Mouse (Mus musculus) lung, embryonic 14.5 days (tissue): ENCODE data around the gene Ntng2. TPM values are rescaled to one million over a fixed set of nuclear protein-coding genes. Genes with fewer than 3 reads are reported as not detected.

Experiments
- ATAC-seq: fragments of 200-750 bp; cut with Nextera tagmentation; 2 replicates; pipeline ENCODE4 v1.8.0; 2017; ENCODE audit warnings: mild to moderate bottlenecking, moderate TSS enrichment, moderate library complexity; ENCODE audit not compliant: insufficient read depth
- DNase-seq: peaks from one replicate; pipeline ENCODE4 v3.0.0-alpha.2; 2015
- H3K27ac ChIP-seq: fragments of 300-500 bp; sonication (generic); 2 replicates; pipeline ENCODE4 v1.5.1; 2014; ENCODE audit warnings: low read depth, mild to moderate bottlenecking, moderate library complexity
- H3K27me3 ChIP-seq: fragments of 300-500 bp; sonication (generic); 2 replicates; pipeline ENCODE4 v1.6.1; 2014; ENCODE audit warnings: low read length, control low read depth; ENCODE audit not compliant: insufficient read depth
- H3K36me3 ChIP-seq: fragments of 300-500 bp; sonication (generic); 2 replicates; pipeline ENCODE4 v1.6.1; 2014; ENCODE audit warnings: control low read depth; ENCODE audit not compliant: insufficient read depth
- H3K4me1 ChIP-seq: fragments of 300-500 bp; sonication (generic); 2 replicates; pipeline ENCODE4 v1.6.1; 2014; ENCODE audit warnings: antibody characterized with exemption, control low read depth; ENCODE audit not compliant: insufficient read depth
- H3K4me2 ChIP-seq: fragments of 300-500 bp; sonication (generic); 2 replicates; pipeline ENCODE4 v1.6.1; 2014; ENCODE audit warnings: mild to moderate bottlenecking
- H3K4me3 ChIP-seq: fragments of 300-500 bp; sonication (generic); 2 replicates; pipeline ENCODE4 v1.5.1; 2014; ENCODE audit warnings: low read depth, low read length
- H3K9ac ChIP-seq: fragments of 300-500 bp; sonication (generic); 2 replicates; pipeline ENCODE4 v1.6.1; 2014
- H3K9me3 ChIP-seq: fragments of 300-500 bp; sonication (generic); 2 replicates; pipeline ENCODE4 v1.6.1; 2016; ENCODE audit warnings: low read depth, low read length, control low read depth
- CTCF ChIP-seq: IDR thresholded peaks from 2 replicates; pipeline ENCODE4 v1.5.1; 2016; ENCODE audit warnings: antibody characterized with exemption, low read depth
- WGBS: fragments of 180-500 bp; shearing (Covaris S2); extraction: QIAGEN DNeasy Blood & Tissue Kit; methylation state at CpG from one replicate; pipeline ENCODE4 v1.1.7; 2014; 5-methylcytosine and 5-hydroxymethylcytosine counted together
- polyA plus RNA-seq: library from polyadenylated mRNA; unstranded; fragments of >200 nt; fragmentation: Nextera tagmentation; extraction: Ambion mirVana; gene quantifications from 2 replicates; pipeline ENCODE4 v1.2.1, GENCODE M21; 2014

Gene Ntng2
- polyA plus RNA-seq, 1 experiment from 2014 or later = 0.99 TPM

DNA sequence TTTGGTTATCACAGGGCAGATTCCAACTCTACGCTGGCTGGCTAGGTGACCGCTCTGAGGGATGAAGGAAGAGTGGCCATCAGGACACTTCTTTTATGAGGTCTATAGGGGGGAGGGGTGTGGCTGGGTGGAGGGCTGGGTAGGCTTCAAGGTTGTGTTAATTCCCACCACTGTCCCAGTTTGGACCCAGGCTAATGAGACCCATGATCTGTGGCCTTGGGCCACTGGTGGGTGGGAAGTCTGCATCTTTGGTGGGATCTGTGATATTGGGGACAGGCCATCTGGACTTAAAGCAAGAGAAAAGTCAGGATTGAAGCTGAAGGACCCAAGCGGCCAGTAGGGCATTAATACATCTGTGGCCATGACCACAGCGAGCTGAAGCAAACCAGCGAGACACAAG lies 34.0 kb downstream of the Ntng2 start:
- ATAC-seq = no peak
- WGBS = 94% methylated on average over 5 of the region's 5 CpGs

DNA sequence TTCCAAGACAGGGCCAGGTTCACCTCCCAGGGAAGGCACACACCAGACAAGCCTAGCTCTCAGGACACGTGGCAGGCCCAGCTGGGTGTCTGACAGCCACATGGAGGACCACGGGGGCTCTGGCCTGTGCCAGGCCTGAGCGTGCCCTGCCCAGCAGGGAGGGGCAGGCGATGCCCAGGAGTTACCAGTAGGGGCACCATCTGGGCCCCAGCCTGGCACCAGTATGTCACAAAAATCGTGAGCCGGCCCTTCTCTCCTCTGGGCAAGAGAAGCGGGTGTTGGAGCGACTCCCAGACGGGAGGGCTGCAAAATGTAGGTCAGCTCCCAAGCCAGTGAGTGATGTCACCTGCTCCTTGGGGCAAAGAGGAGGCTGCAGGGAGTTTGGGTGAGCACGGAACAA lies 34.9 kb downstream of the Ntng2 start:
- no peak overlapping the region for H3K4me3 ChIP-seq
- TF ChIP-seq CTCF = peak; percentile 17; the same call in 1 of the 2 replicates
- H3K27ac ChIP-seq = no peak overlapping the region
- H3K36me3 ChIP-seq = no peaks in the 10 kb centered on the region
- 62% methylated on average over 10 of the region's 10 CpGs for WGBS
- no peak overlapping the region for H3K9ac ChIP-seq
- no peak overlapping the region for H3K4me2 ChIP-seq
- H3K4me1 ChIP-seq = no peaks in the 10 kb centered on the region
- no peaks in the 10 kb centered on the region for H3K9me3 ChIP-seq
- no peak for DNase-seq
- no peaks in the 10 kb centered on the region for H3K27me3 ChIP-seq
- ATAC-seq = no peak

More for the DNA sequence above, 34.0 kb downstream of the Ntng2 start:
- H3K9ac ChIP-seq = no peak overlapping the region
- no peaks in the 10 kb centered on the region for H3K36me3 ChIP-seq
- no peaks in the 10 kb centered on the region for H3K9me3 ChIP-seq
- H3K4me1 ChIP-seq = no peaks in the 10 kb centered on the region
- no peak overlapping the region for H3K27ac ChIP-seq
- no peak for DNase-seq
- no peak for TF ChIP-seq CTCF
- no peaks in the 10 kb centered on the region for H3K27me3 ChIP-seq
- no peak overlapping the region for H3K4me3 ChIP-seq
- H3K4me2 ChIP-seq = no peak overlapping the region

DNA sequence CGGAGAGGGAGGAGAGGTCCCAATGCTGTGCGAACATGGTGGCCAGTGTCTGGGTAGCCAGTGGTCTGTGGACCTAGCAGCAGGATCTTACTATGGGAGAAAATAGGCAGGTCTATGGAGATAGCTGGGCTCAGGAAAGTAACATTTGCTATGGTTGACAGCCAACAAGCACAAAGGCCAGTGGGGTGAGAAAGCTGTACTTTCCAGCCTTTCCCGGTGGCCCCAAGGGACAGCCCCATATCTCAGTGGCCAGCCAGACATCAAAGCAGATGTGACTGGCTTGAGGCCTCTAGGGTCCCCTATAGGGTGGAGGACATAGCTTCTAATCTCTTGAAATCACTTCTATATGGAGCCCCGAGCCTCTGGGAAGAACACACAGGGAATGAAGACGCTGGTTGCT lies 35.8 kb downstream of the Ntng2 start:
- Histone ChIP-seq H3K4me1 (no peaks in the 10 kb centered on the region), H3K27me3 (no peaks in the 10 kb centered on the region), H3K9me3 (no peaks in the 10 kb centered on the region), H3K27ac (no peak overlapping the region), H3K4me3 (no peak overlapping the region), H3K9ac (no peak overlapping the region), H3K4me2 (no peak overlapping the region), H3K36me3 (no peaks in the 10 kb centered on the region)
- no peak for DNase-seq
- no peak for TF ChIP-seq CTCF
- WGBS = 83% methylated on average over 5 of the region's 5 CpGs
- ATAC-seq = no peak

DNA sequence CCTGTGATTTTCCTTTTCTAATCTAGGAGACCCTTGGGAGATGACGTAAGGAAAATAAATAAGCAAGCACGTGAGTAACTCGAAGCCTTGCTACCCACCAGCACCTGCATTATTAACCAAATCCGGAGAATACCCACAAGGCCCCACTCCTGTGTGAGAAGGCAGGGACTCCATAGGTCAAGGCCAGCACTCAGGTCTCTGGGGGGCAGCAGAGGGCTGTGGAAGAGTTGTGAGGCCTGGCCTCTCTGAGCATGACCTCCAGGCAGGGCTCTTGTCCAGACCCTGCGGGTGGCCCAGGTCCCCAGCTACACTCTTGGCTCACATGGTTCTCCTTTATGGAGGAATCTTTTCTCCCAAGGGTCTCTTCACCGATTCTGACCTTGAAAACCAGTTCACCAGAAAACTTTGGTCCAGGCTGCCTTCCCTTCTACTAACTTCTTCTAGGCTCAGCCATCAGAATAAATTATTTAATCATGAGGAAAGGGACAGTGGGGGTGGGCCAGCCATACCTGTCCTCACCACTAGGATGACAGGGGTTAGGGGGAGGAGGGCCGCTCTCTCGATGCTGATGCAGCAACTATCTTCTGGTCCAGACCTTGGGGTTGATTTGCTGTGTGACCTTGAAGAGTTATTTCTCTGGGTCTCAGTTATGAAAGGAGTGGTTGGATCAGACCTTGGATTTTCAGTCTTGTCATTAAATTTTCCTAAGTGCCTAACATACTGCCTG lies 36.4 kb downstream of the Ntng2 start:
- no peaks in the 10 kb centered on the region for H3K36me3 ChIP-seq
- no peak overlapping the region for H3K4me2 ChIP-seq
- DNase-seq (peak; percentile 40), ATAC-seq (no peak)
- no peak overlapping the region for H3K9ac ChIP-seq
- 42% methylated on average over 8 of the region's 8 CpGs for WGBS
- H3K4me3 ChIP-seq = no peak overlapping the region
- peak; percentile 36 for TF ChIP-seq CTCF
- no peaks in the 10 kb centered on the region for H3K4me1 ChIP-seq
- H3K27me3 ChIP-seq = no peaks in the 10 kb centered on the region
- H3K27ac ChIP-seq = no peak overlapping the region
- H3K9me3 ChIP-seq = no peaks in the 10 kb centered on the region

DNA sequence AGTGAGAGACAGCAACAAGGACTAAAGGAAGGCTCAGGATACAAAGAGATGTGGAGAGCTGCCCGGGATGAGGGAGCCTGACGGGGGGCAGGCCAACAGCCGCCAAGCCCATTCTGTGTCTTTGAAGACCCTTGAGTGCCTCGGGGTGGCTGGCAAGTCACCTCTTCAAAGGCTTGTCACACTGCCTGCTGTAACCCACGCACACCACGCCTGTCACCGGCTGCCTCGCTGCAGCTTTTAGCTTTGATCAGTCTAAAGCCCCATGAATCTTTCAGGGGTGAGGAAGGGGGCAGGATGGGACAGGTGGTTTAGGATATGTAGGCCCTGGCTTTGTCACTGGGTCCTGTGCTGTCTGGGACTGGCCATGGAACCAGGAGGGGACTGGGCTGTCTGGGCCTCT lies 46.6 kb downstream of the Ntng2 start:
- DNase-seq (no peak), ATAC-seq (no peak)
- H3K9me3 ChIP-seq = no peaks in the 10 kb centered on the region
- H3K9ac ChIP-seq = no peak overlapping the region
- no peaks in the 10 kb centered on the region for H3K4me1 ChIP-seq
- 19% methylated on average over 8 of the region's 8 CpGs for WGBS
- no peak overlapping the region for H3K4me2 ChIP-seq
- H3K27me3 ChIP-seq = no peaks in the 10 kb centered on the region
- no peaks in the 10 kb centered on the region for H3K36me3 ChIP-seq
- H3K27ac ChIP-seq = no peak overlapping the region
- H3K4me3 ChIP-seq = no peak overlapping the region
- no peak for TF ChIP-seq CTCF

DNA sequence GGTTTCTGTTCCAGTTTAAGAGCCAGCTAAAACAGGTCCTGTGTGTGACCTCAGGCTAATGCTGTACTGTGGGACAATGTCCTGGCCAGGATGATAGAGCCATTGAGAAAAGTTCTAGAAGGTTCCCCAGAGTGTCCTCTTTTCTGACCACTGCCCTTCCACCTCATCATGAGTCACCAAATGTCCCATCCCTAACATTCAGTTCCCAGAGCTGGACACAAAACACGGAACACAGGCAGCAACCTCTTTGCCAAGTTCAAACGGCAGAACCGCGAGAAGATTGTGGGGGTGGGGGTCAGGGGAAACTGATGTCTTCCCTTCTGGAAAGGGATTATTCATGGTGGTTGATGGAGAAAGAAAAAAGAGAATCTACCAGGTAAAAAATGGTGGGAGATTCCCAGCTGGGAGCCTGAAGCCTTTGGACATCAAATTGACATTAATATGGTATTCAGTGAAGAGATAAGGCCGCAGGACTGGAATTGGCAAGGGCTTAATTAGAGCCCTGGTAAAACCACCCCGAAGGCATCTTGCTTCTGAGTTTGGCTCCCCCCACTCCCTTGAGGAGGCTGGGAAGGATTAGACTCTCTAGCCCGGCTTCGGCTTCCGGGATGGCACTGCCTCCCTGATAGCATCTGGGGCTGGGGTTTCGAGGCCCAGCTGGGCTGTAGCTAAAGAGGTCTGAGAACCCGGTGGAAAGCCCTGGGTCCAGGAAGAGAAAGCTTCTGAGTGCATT lies 51.4 kb downstream of the Ntng2 start:
- DNase-seq (no peak), ATAC-seq (no peak)
- Histone ChIP-seq H3K4me1 (no peaks in the 10 kb centered on the region), H3K27me3 (peaks cover 6% of the 10 kb centered on the region; the same call in 1 of the 2 replicates), H3K4me2 (no peak overlapping the region), H3K9me3 (no peaks in the 10 kb centered on the region), H3K9ac (no peak overlapping the region), H3K36me3 (no peaks in the 10 kb centered on the region), H3K27ac (no peak overlapping the region), H3K4me3 (no peak overlapping the region)
- 58% methylated on average over 11 of the region's 11 CpGs for WGBS
- no peak for TF ChIP-seq CTCF

DNA sequence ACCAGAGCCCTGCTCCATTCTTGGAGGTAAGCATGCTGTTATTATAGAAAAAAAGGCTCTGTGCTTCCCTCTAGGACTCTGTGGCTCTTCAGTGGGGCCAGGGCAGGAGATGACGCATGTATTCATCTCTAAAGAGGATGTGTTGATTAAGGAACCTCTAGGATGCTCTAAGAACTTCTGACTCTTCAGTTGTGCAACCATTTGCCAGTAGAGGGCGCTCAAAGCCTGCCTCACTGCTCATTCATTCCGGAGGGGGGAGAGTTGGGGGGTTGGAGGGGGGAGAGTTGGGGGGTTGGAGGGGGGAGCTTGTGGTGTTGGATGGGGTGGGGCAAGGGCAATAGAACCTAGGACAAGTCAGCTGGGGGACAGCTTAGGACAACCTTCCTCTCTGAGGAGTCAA lies 52.9 kb downstream of the Ntng2 start:
- no peak overlapping the region for H3K27ac ChIP-seq
- peak; percentile 69 for TF ChIP-seq CTCF
- DNase-seq = peak; percentile 72
- H3K4me2 ChIP-seq = no peak overlapping the region
- no peaks in the 10 kb centered on the region for H3K4me1 ChIP-seq
- H3K9me3 ChIP-seq = no peaks in the 10 kb centered on the region
- H3K27me3 ChIP-seq = peaks cover 18% of the 10 kb centered on the region
- no peak overlapping the region for H3K9ac ChIP-seq
- 1% methylated on average over 3 of the region's 3 CpGs for WGBS
- no peak overlapping the region for H3K4me3 ChIP-seq
- H3K36me3 ChIP-seq = no peaks in the 10 kb centered on the region
- ATAC-seq = no peak
